Mouse (Mus musculus): ENCODE data around the gene Scrn3.

Gene Scrn3

DNA sequence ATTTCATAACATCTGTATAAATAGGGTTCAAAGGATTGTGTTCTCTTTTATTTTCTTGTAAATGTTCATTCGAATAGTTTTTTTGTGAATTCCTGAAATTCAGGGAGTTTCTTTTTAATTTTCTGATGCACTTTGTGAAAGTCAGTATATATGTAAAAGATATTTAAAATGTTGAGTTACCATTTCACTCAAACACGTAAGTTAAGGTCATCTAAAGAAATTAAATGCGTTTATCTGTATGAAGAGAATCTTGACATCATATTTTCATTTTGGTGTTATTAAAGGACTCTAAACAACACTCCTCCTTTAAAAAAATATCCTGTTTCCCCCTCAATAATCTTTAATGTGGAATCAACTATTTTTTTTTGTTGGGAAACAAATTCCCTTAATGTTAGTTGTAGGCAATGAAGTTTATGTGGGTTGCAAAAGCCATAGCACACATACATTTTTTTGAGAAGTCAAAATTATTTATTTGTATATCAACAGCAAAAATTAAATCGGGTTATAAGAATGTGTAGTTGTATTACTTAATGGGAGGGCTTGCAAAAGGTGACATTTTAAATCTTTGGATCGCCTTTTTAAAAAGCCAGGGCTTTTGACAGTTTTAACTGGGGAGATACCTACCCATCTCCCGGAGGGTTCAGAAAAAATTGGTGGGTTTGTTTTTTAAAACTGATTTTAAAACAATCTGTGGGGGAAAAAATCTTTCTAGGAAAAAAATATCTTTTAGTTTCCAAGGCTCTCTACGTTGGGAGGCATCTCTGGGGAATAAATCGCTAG is 37.0 kb upstream of the Scrn3 start:
- DNase-seq: no peak

DNA sequence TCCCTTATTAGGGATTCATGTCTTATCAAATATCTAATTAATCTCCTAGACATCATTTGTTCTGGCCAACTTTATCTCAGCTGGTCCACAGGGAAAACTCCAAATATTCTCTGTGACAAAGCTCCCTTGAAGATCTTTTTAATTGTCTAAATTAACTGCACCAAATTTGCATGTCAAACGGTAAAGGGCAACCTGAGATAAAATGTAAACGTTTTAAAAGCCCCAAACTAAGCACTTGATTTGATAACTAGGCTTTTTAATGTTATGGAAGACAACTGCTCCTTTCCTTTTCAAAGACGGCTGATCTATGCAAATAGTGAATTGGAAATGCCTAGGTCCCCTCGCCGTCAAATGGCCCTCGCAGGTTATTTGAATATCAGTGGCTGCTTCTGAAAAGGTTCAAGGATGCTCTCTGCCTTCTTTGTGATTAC is 36.2 kb upstream of the Scrn3 start:
- no peak for DNase-seq

DNA sequence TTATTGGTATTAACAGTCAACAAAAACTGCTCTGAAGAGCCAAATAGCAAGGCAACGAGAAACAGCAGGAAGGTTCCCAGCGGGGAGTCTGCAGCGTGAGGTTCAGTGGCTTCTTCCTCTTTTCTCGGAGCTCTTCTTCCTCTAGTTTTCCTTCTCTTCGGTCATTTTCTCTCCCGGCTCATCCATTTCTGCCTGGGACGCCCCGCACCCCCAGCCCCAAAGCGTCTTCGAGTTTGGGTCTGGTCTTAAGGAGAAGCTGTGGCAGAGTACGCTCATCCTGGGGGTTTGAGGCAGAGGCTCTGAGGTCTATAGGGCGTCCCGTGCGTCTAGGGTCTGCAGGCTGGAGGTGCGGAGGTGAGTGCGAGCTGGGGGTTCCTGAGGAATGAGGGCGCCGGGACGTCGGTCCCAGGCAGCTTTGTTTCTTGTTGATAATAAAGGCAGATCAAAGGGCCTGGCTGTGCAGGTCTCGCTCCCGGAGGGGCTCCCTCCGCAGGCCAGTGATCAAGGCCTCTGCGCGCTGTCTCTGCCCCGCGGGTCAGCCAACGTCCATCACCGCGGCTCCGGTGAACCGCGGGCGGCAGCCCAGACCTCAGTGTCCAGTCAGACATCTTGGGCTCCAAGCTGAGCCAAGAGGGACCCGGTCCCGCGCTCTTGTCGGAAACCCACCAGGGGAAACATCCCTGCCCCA is 35.2 kb upstream of the Scrn3 start:
- no peak for DNase-seq

DNA sequence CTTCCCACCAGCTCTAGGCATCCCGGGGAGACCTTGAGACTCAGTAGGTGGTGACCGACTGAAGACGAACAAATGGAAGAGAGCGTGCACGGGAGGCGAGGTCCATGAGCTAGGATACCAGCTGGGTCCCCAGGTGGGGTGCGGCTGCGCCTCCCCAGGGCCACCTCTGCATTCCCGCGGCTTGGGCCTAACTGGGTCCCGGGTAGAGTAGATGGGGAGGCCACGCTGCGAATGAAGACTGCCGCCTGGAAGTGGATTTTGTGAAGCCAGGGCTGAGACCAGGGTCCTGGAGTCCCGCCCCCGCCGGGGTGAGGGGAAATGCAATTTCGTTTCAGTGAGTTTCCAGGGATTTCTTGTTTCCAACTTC is 34.7 kb upstream of the Scrn3 start:
- no peak for DNase-seq

DNA sequence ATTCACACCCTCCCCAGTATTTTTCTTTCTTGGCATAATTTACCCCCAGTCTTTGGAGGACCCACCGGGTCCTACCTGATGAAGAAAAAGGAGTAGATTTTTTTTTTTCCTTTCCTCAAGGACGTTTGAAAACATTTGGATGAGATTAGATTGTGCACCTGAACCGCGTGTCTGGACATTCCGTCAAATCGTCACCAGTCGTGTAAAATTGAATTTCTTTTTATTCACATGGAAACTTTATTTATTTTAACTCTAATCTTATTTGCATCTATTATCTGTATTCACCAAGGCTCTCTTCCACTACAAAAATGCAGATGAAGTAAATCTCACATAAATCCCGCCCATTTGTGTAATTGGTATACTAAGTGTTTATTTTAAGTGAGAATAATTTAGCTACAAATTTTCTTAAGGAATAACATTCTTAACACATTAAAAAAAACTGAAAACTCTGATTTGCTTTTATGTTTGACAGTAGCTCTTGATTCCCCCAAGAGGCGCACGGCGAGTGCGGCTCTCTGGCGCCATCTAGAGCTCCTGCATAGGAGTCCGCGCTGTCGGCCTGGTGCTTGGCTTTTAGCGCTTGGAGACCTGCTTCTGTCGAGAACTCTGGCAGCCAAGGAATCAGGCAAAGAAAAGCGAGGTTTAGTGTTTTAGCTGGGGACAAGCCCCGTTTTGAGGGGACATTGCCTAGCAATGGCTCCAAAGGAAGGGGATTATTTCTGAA is 34.1 kb upstream of the Scrn3 start:
- peak; percentile 89 for DNase-seq

DNA sequence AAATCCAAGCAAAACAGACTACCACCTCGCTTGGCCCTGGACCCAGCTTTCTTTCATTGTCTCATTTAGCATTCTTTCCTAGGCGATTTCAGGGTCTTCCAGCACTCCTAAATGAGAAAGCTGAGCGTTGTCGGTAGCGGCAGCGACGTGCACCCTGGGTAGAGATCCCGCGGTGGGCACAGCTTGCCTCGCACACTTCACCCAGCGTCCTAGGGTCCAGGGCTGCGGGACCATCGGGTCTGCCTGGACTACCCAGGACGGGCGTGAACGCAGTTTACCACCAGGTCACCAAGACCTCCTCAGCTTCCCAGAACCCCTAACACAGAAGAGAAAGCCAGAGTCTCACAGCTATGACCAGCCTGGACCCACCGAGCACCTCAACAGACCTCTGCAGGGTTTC is 33.5 kb upstream of the Scrn3 start:
- DNase-seq: no peak

DNA sequence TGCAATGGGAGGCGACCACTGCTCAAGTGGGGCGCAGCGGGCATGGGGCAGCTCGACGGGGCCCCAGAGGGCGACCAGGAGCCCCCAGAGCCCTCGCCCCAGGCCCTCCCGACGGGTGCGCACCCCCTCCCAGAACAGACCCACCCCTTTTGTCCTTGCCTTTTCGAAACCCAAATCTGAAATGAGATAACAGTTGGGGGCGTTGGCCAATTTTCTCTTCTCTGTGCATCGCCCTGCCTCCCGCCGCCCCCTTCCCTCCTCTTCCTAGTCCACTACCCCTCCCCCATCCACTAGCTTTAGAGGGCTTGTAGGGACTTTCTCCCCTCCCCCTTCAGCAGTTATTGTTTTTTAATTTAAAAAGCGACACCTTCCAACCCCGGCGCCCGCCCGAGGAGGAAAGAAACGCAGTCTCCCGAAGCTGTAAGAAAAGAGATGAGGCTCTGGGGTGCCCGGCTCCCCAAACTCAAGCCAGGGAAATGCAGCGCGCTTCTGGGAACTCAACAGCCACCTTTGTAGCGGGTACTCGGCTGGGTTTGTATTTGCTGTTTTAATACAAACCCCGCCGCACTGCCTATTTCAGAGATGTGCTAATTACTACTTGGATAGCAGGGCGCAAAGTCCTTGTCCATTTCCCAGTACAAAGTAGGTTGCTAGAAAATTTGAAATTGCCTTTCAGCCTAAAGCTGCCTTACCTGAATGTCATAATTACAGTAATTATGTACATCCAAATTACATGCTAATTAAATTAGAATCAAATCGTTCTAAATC is 32.9 kb upstream of the Scrn3 start:
- DNase-seq: no peak

DNA sequence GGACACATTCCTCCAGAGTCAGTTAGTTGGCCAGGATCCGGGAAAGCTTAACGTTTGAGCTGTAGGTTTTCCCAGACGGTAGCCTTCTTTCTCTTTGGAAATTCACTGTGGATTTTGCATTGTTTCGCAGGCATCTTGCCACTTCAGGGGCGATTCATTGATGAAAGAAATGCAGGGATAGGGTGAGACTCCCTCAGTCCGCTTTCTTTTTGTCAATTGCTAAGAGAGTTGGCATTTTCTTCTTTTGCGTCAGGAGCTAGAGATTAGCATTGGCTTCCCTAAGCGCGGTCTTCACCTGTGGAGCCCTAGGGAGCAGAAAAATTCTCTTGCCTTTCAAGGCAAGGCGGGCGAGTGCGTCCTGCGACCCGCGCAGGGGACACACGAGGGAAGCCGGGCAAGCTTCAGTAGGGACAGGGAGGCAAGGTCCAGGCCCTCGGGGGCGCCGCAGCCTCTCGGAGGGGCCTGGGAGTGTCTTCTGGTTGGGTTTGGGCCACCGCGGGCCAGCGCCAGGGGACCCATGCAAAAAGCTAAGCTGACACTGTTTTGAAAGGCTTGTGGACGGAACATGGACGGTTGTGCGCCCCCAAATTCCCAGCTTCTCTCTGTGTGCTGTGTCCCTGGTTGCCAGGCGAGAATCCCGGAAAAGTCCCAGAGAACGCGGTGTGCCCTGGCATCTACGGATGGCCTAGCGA is 31.9 kb upstream of the Scrn3 start:
- no peak for DNase-seq

DNA sequence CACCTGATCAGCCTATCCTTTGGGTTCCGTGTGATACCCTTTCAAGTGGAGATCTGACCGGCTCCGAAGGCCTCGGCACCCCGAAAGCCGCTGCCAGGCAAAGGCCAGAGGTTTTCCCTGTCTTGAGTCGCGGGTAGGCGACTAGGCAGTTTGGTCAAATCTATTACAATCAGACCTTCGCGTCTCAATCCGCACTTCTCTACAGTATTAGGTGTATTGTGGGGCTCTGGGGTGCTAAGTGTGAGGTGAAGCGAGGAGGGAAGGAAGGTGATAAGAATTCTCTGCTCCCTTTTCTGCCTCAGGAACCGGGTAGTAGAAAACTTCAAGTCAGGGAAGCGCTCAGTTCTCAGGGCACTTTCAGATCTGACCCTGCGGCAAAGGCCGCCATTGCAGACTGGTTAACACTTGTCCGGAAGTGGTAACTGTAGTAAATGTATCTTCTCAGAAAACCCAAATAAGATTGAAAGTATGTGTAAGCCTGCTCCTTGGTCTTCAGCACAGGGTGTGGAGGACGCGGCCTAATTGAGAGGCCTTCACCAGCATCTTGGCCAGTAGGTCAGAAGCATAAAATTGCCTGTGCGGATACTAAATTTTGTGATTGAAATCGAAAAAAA is 31.2 kb upstream of the Scrn3 start:
- DNase-seq: no peak

DNA sequence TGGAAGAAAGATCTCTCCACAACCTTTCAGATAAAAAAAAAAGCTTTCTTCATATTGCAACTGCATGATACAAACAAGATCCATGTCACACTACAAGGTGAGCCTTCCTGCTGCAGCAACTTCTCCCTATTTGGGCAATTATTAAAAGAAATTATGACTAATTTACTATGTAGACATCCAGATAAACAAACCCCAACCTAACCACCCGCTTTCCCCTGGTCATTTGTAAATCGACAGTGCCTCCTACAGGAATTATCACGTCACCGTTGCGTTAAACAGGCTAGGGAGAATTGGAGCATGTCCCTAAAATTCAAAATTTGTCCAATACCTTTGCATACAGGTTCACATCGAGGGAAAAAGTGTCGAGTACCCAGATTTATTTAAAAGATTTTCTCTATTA is 30.7 kb upstream of the Scrn3 start:
- DNase-seq: no peak

DNA sequence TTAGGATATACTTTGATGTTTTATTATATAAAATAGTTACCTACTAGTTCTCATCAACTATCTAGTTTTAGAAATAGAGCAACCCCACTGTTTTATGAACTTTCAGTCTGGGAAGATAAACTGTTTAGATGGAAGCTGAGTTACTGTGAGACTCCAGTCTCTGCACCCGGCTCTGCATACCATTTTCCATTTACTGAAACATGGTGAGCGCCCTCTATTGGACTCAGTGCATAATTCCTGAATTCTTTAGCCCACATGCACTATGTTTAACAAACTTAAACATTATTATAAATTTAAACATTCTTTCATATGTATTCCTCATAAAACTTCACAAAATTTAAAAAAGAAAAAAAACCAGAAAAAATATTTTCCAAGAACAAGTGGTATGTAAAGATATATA is 26.8 kb upstream of the Scrn3 start:
- DNase-seq: no peak

DNA sequence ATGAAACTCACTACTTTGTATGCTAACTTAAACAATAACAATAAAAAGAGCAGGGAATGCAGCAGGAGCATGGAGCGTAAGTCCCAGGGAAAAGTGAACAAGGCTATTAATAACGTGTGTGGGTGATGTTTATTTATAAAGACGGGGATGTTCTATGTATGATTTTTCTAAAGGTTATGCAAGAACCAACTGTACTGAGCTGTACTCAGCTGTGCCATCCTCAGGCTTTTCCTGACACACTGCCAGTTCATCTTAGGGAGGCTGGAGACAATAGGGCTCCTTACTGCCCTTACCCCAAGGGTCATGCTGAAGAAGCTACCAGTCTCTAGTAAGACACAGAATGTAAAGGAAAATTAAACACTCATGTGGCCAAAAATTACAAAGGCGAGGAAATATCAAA is 21.3 kb upstream of the Scrn3 start:
- peak; percentile 15 for DNase-seq

DNA sequence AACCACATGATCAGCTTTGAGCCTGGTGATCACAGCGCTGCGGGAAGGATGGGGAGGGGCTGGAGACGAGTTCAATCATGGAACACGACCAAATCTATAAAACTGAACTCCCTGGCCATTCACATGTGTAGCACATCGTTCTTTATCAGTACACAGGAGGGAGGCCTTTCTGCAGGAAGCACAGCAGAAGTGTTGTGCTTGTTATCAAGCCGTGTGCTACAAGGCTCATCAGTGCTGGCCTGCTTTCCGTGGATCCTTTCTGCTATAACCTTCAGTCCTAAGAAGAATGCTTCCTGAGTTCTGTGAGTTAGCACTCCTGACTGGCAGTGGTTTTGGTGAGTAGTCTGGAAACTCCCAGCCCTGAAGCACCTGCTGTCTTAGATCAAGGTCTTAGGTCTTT is 17.4 kb upstream of the Scrn3 start:
- DNase-seq: no peak

DNA sequence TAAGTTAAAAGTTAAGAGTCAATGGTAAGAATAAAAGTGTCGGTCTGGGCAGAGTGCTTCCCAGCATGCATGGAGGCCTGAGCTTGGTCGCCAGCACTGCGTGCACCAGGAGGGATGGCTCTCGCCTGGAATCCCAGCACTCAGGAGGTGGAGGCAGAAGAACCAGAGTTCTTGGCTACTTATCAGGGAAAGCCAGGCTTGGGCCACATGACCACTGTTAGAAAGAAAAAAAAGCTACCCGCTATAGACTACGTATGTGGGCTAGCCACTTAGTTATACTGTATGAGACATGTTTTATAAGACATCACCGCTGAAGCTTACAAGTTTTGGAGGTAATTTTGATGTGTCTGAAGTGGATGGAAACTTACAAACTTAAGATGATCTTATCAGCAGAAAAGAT is 14.2 kb upstream of the Scrn3 start:
- no peak for DNase-seq

DNA sequence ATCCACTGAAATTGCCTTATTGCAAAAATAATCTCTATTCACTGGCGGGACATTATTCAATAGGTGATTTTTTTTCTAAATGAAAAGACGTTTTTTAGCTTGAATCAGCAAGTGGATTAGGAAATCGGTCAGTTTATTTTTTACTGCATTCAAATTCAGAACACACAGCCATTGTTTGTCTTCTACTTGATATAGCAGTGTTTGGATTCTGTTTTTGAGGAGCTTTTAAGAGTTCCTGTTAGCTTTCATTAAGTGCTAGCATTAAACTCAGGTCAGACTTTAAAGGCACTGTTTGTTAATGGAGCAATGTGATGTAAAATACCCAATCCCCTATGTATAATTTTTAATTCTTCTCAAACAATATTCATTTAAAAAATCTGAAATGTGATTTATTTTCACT is 13.6 kb upstream of the Scrn3 start:
- DNase-seq: no peak

DNA sequence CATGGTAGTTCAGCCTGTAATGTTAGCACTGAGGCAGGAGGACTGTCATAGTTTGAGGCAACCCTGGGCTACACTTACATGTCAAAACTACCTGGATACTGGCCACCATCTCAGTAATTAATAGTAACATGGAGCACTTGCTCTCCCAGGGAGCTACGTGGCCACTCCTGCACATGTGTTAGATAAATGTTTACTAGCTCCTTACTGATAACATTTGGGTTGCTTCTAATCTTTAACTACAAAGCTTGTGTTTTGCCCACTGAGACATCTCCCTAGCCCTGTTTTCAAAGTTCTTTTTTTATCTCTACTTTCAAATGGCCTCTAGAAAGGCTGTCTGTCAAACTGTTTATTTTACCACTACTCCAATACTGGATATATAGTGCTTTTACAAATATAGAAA is 10.4 kb upstream of the Scrn3 start:
- DNase-seq: no peak

DNA sequence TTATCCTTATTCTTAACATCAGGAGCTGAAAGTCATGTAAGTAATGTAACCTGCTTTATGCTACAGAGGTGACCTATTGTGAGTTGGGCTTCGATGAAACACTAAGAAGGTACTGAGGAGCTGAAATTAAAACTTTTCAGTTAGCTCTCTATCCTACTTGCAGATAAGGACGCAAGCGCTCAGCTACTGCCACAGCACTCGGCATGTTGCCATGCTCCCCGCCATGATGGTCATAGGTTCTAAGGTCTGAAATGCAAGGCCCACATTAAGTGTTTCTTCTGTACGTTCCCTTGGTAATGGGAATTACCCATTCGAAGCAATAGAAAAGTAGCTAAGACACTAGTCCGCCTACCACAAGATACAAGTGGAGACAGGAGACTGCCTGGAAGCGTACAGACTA is 9.7 kb upstream of the Scrn3 start:
- DNase-seq: no peak

DNA sequence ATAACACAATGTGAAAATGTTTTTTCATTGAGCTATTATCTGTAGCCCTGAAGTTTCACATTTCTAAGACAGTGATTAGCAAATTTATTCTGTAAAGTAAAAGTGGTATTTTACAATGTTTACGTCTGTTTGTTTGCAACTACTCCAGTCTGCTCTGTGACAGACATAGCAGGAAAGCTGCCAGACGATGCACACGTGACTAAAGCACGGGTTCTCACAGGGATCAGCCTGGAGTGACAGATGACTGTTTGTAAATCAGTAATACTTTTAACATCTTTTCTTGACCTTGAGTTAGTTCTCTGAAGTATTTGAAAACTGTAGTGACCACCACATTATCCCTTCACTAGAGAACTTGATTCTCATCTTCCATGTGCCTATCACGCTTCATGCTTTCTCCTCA is 7.9 kb upstream of the Scrn3 start:
- no peak for DNase-seq

DNA sequence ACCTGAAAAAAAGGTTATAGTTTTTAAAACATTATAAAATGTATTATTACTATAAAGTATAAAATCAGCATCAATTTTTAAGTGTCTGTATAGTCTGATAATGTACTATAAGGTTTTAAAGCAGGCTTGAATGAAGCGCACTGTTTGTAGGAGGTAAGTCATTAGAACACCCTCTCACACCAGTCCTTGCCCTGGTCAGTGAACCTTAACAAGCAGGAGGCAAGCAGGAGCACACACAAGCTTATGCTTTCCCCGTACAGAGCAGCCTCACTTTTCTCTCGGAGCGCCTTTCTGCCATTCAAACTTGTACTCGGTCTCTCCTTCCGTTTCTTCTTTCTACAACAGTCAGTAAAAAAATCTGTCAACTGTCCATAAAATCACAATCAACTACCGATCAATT is 6.4 kb upstream of the Scrn3 start:
- no peak for DNase-seq

DNA sequence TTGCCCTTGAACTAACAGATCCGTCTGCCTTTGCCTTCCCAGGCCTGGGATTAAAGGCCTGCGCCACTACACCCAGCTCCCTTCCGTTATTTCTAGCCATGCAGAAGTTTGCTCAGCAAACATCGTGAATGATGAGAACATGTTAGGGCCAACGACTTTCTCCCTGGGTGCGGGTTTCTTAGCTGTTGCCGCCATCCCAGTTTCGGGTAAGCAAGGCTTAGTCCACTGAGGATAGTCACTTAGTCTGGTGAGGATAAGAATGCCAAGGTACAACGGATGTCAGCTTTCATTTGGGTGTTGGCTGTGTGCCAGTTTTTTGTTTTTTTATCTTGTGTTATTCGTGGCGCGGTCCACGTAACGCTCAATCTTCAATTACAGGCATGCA is 708 bp downstream of the Scrn3 start:
- DNase-seq: peak; percentile 12

DNA sequence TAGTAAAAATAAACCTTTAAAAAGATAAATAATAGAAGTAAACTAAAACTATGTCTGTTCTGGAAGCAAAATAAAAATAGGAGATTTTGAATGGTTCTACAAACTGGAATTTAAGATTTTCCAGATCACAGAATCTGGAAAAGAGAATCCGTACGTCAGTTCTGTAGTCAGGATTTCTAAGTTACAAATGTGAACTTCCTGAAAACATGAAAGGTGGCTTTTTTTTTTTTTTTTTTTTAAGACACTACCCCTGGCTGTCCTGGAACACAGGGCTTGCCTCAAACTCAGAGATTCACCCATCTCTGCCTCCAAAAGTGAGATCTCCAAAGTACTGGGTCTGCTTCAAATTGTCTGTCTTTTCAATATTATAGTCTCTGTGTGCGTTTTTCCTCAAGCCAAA is 1.9 kb downstream of the Scrn3 start:
- no peak for DNase-seq

DNA sequence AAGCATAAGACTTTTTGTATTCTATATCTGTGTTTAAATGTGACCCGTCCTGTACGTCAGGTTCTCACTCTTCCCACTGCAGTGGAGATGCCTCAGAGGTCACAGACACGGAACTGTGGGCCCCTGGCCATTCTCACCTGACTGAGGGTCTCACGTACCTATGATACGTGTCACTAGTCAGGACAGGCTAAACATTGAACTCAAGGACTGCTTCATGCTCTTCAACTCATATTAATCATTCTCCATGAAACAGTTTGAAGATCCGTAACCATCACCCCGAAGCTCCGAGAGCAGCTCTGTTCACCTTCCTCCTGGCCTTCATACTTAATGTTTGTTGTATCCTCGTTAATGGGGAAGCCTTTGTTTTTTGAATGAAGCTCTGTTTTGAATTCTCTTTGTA is 5.0 kb downstream of the Scrn3 start:
- DNase-seq: no peak
